Mouse (Mus musculus) limb, embryonic 12.5 days (tissue): ENCODE measurements at regions not wholly inside any gene's neighbourhood (a gene's known extent, or its start where the extent isn't known, plus 50 kb on each side); places are given as distances from the start of the nearest gene placed in this dataset.

Source experiments
- ATAC-seq: fragments of 200-750 bp; cut with Nextera tagmentation; 2 replicates; pipeline ENCODE4 v1.8.0; 2017; ENCODE audit warnings: low read depth, moderate TSS enrichment; ENCODE audit not compliant: insufficient number of reproducible peaks, insufficient read depth, low FRiP score, low TSS enrichment
- H3K27ac ChIP-seq: fragments of 300-500 bp; sonication (generic); 2 replicates; pipeline ENCODE4 v1.5.1; 2016; ENCODE audit warnings: mild to moderate bottlenecking, moderate library complexity
- H3K27me3 ChIP-seq: fragments of 300-500 bp; sonication (generic); 2 replicates; pipeline ENCODE4 v1.6.1; 2016; ENCODE audit warnings: mild to moderate bottlenecking, moderate library complexity
- H3K36me3 ChIP-seq: fragments of 300-500 bp; sonication (generic); 2 replicates; pipeline ENCODE4 v1.6.1; 2016; ENCODE audit warnings: mild to moderate bottlenecking, moderate library complexity
- H3K4me1 ChIP-seq: fragments of 300-500 bp; sonication (generic); replicated peaks from 2 replicates; pipeline ENCODE4 v1.6.1; 2016
- H3K4me2 ChIP-seq: fragments of 300-500 bp; sonication (generic); 2 replicates; pipeline ENCODE4 v1.6.1; 2016; ENCODE audit warnings: mild to moderate bottlenecking, moderate library complexity
- H3K4me3 ChIP-seq: fragments of 300-500 bp; sonication (generic); replicated peaks from 2 replicates; pipeline ENCODE4 v1.5.1; 2016; ENCODE audit warnings: mild to moderate bottlenecking
- H3K9ac ChIP-seq: fragments of 300-500 bp; sonication (generic); replicated peaks from 2 replicates; pipeline ENCODE4 v1.6.1; 2016; ENCODE audit warnings: mild to moderate bottlenecking, moderate library complexity
- H3K9me3 ChIP-seq: fragments of 300-500 bp; sonication (generic); 2 replicates; pipeline ENCODE4 v1.6.1; 2016; ENCODE audit warnings: mild to moderate bottlenecking, moderate library complexity
- WGBS: fragments of 180-500 bp; shearing (Covaris S2); methylation state at CpG from one replicate; pipeline ENCODE4 v1.1.7; 2016; 5-methylcytosine and 5-hydroxymethylcytosine counted together

- Histone ChIP-seq H3K4me2 (no peak overlapping the region), H3K4me3 (no peak overlapping the region), H3K27me3 (peaks cover 22% of the 10 kb centered on the region), H3K36me3 (no peaks in the 10 kb centered on the region), H3K9me3 (no peaks in the 10 kb centered on the region), H3K27ac (no peak overlapping the region), H3K9ac (no peak overlapping the region), H3K4me1 (peaks cover 49% of the 10 kb centered on the region)
- ATAC-seq, result no peak
- 54% methylated on average over 7 of the region's 7 CpGs for WGBS
Observed at GRCm38 (mm10) chr9:61707875-61708274, 206.5 kb downstream of the Rplp1 start.

GRCm38 (mm10) chr9:61707296-61707695, 207.0 kb downstream of the Rplp1 start:
- no peaks in the 10 kb centered on the region for H3K9me3 ChIP-seq
- H3K4me3 ChIP-seq, result no peak overlapping the region
- no peak overlapping the region for H3K4me2 ChIP-seq
- H3K9ac ChIP-seq, result no peak overlapping the region
- H3K36me3 ChIP-seq, result no peaks in the 10 kb centered on the region
- H3K27me3 ChIP-seq, result peaks cover 20% of the 10 kb centered on the region
- peaks cover 49% of the 10 kb centered on the region for H3K4me1 ChIP-seq
- 75% methylated on average over 2 of the region's 2 CpGs for WGBS
- no peak for ATAC-seq
- no peak overlapping the region for H3K27ac ChIP-seq

DNA sequence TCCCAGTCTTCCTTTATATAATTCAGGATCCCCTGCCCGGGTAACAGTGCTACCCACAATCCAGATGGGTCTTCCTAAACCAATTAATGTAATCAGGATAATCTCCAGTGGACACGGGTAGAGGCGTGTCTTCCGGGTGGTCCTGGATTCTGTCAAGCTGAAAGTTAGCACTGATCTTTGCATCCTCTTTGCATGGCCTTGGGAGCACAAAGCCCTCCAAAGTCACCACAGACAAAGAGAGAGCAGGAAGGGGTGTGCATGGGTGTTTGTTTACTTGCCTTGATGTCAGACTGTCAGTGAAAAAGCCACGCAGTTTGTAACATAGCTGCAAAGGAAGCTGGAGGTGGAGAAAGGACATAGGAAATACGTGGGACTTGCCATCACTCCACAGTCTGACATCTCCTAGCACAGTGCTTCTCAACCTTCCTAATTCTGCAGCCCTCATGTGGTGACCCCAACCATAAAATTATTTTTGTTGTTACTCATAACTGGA, 208.0 kb downstream of the Rplp1 start:
- WGBS, result 83% methylated on average over 6 of the region's 6 CpGs
- H3K27ac ChIP-seq, result no peak overlapping the region
- H3K4me2 ChIP-seq, result no peak overlapping the region

GRCm38 (mm10) chr9:61705586-61706233, 208.6 kb downstream of the Rplp1 start:
- Histone ChIP-seq H3K27ac (no peak overlapping the region), H3K4me3 (no peak overlapping the region), H3K36me3 (no peaks in the 10 kb centered on the region), H3K27me3 (peaks cover 12% of the 10 kb centered on the region), H3K9me3 (no peaks in the 10 kb centered on the region), H3K9ac (no peak overlapping the region), H3K4me1 (peaks cover 37% of the 10 kb centered on the region), H3K4me2 (no peak overlapping the region)
- WGBS, result 73% methylated on average over 5 of the region's 5 CpGs
- no peak for ATAC-seq

More for the DNA sequence above, 208.0 kb downstream of the Rplp1 start:
- no peaks in the 10 kb centered on the region for H3K9me3 ChIP-seq
- H3K4me1 ChIP-seq, result peaks cover 41% of the 10 kb centered on the region
- H3K27me3 ChIP-seq, result peaks cover 13% of the 10 kb centered on the region
- H3K9ac ChIP-seq, result no peak overlapping the region
- no peak overlapping the region for H3K4me3 ChIP-seq
- no peak for ATAC-seq
- no peaks in the 10 kb centered on the region for H3K36me3 ChIP-seq

DNA sequence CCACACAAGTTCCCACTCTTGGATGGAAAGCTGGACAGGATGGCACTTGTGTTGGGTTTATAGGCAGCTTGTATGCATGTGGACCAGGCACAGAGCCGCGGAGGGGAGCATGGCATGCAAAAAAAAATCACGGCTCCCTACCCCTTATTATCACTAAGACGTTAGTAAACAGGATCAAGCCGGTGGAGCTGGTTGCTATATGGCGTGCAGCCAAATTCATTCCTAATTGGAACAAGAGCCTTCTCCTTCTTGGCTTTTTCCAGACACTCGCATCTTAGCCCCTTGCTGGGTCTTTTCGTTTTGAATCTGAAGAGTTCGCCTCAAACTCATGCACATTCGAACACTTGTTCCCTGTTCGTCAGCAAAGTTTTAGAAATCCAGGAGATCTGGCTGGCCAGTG, 211.0 kb downstream of the Rplp1 start:
- 41% methylated on average over 11 of the region's 11 CpGs for WGBS
- peaks cover 26% of the 10 kb centered on the region for H3K27me3 ChIP-seq
- peak overlapping the region; percentile 37; the same call in 1 of the 2 replicates for H3K27ac ChIP-seq
- H3K4me3 ChIP-seq, result no peak overlapping the region
- H3K9ac ChIP-seq, result no peak overlapping the region
- no peak overlapping the region for H3K4me2 ChIP-seq
- no peaks in the 10 kb centered on the region for H3K36me3 ChIP-seq
- peaks cover 54% of the 10 kb centered on the region for H3K4me1 ChIP-seq
- ATAC-seq, result no peak
- H3K9me3 ChIP-seq, result no peaks in the 10 kb centered on the region

GRCm38 (mm10) chr9:61702280-61702966, 211.9 kb downstream of the Rplp1 start:
- peaks cover 26% of the 10 kb centered on the region for H3K27me3 ChIP-seq
- no peak overlapping the region for H3K9ac ChIP-seq
- no peaks in the 10 kb centered on the region for H3K9me3 ChIP-seq
- no peaks in the 10 kb centered on the region for H3K36me3 ChIP-seq
- H3K27ac ChIP-seq, result peak overlapping the region; percentile 12; the same call in 1 of the 2 replicates
- ATAC-seq, result no peak
- peaks cover 52% of the 10 kb centered on the region for H3K4me1 ChIP-seq
- no peak overlapping the region for H3K4me2 ChIP-seq
- 59% methylated on average over 22 of the region's 22 CpGs for WGBS
- H3K4me3 ChIP-seq, result no peak overlapping the region

DNA sequence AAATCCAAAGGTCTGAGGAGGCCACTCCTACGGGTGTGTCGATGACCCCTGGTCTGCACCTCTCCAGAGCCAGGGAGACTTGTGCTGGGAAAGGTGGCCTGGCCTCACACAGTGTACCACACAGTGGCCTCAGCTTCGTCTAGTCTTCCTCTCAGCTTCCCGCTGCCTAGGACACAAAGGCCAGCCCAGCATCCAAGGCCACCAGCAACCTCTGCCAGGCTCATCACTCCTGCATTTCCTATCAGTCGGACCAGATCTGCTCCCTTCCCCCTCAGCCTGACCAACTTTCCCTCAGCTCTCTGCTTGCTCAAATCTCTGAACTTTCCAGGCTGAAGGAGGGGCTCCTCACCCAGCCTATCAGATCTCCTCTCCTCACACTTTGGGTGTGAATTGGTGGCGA, 213.8 kb downstream of the Rplp1 start:
- 74% methylated on average over 6 of the region's 6 CpGs for whole genome bisulfite sequencing
- peaks cover 24% of the 10 kb centered on the region for H3K27me3 ChIP-seq
- no peak overlapping the region for H3K4me2 ChIP-seq
- no peak overlapping the region for H3K4me3 ChIP-seq
- H3K9me3 ChIP-seq, result no peaks in the 10 kb centered on the region
- no peak overlapping the region for H3K27ac ChIP-seq
- H3K36me3 ChIP-seq, result no peaks in the 10 kb centered on the region
- no peak for ATAC-seq
- peaks cover 52% of the 10 kb centered on the region for H3K4me1 ChIP-seq
- 0 out of 2 replicates have a peak overlapping the region, but pooled peaks have one; percentile 3 for H3K9ac ChIP-seq

- Histone ChIP-seq H3K9ac (no peak overlapping the region), H3K36me3 (no peaks in the 10 kb centered on the region), H3K4me3 (no peak overlapping the region), H3K4me1 (peaks cover 59% of the 10 kb centered on the region), H3K4me2 (no peak overlapping the region), H3K27ac (no peak overlapping the region), H3K27me3 (peaks cover 20% of the 10 kb centered on the region), H3K9me3 (no peaks in the 10 kb centered on the region)
- WGBS, result 84% methylated on average over 5 of the region's 5 CpGs
- no peak for ATAC-seq
Observed at GRCm38 (mm10) chr9:61699618-61700017, 214.7 kb downstream of the Rplp1 start.

GRCm38 (mm10) chr9:61697959-61698358, 216.4 kb downstream of the Rplp1 start:
- Histone ChIP-seq H3K9me3 (no peaks in the 10 kb centered on the region), H3K27ac (peak overlapping the region; percentile 18; the same call in 1 of the 2 replicates), H3K4me3 (no peak overlapping the region), H3K9ac (no peak overlapping the region), H3K36me3 (no peaks in the 10 kb centered on the region), H3K4me1 (peaks cover 47% of the 10 kb centered on the region), H3K4me2 (0 out of 2 replicates have a peak overlapping the region, but pooled peaks have one; percentile 13), H3K27me3 (peaks cover 17% of the 10 kb centered on the region)
- 6% methylated on average over 11 of the region's 11 CpGs for WGBS
- ATAC-seq, result 0 out of 2 replicates have a peak, but pooled peaks have one; percentile 20

DNA sequence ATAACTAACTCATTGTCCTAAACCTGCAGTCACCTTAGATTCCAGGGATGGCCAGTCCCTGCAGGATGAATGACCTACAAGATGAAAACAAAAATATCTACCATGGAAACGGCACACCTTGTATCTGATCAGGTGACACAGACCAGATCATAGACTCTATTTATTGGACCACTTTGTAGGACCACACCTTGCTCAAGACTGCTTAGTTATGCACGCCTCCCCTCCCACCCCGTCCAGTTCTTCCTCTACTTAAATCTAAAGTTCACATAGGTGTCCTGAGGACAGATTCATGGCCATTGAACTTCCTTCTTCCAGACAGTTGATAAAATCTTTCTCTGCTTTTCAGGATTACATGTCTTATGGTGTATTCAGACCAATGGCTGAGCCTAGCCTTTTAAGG, 217.5 kb downstream of the Rplp1 start:
- Histone ChIP-seq H3K36me3 (no peaks in the 10 kb centered on the region), H3K4me1 (peaks cover 41% of the 10 kb centered on the region), H3K4me2 (no peak overlapping the region), H3K9me3 (no peaks in the 10 kb centered on the region), H3K9ac (no peak overlapping the region), H3K27me3 (peaks cover 17% of the 10 kb centered on the region), H3K27ac (no peak overlapping the region), H3K4me3 (no peak overlapping the region)
- ATAC-seq, result no peak
- WGBS, result 92% methylated on average over 3 of the region's 3 CpGs

GRCm38 (mm10) chr9:61695821-61696220, 218.5 kb downstream of the Rplp1 start:
- Histone ChIP-seq H3K4me1 (peaks cover 41% of the 10 kb centered on the region), H3K27me3 (peaks cover 16% of the 10 kb centered on the region), H3K4me2 (no peak overlapping the region), H3K9ac (no peak overlapping the region), H3K27ac (no peak overlapping the region), H3K4me3 (no peak overlapping the region), H3K9me3 (no peaks in the 10 kb centered on the region), H3K36me3 (no peaks in the 10 kb centered on the region)
- WGBS, result 69% methylated on average over 2 of the region's 2 CpGs
- ATAC-seq, result no peak
